Mouse (Mus musculus) lung, adult 18-20 months (tissue): ENCODE results near the gene Gm20388.

Experiments
- DNase-seq, 2 experiments: peaks; one replicate each; pipeline ENCODE4 v3.0.0; 2022; ENCODE audit warnings: mixed read lengths in 2 of 2

The Gm20388 gene

GRCm38 (mm10) chr8:120460375-120460774 lies 549.7 kb downstream of the Gm20388 start:
- DNase-seq, result no peak

GRCm38 (mm10) chr8:120462119-120462551 lies 551.5 kb downstream of the Gm20388 start:
- DNase-seq, result no peak

DNA sequence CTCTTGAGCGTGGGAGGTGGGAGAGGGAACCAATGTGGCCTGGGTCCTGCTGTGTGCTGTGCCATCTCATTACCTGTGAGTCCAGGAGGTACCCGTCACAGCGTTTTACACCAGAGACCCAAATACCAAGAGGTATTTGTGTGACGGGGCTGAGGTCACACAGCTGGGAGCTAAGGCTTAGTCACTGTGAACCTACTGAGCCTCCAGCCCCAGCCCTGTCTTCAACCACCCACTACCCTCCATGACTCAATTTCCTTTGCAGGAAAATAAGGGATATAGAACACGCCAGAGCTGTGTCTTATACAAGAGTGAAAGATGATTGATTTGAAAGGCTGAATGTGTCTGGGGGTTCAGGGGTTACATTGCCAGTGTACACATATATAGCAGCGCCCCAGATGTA lies 552.0 kb downstream of the Gm20388 start:
- DNase-seq, result no peak

DNA sequence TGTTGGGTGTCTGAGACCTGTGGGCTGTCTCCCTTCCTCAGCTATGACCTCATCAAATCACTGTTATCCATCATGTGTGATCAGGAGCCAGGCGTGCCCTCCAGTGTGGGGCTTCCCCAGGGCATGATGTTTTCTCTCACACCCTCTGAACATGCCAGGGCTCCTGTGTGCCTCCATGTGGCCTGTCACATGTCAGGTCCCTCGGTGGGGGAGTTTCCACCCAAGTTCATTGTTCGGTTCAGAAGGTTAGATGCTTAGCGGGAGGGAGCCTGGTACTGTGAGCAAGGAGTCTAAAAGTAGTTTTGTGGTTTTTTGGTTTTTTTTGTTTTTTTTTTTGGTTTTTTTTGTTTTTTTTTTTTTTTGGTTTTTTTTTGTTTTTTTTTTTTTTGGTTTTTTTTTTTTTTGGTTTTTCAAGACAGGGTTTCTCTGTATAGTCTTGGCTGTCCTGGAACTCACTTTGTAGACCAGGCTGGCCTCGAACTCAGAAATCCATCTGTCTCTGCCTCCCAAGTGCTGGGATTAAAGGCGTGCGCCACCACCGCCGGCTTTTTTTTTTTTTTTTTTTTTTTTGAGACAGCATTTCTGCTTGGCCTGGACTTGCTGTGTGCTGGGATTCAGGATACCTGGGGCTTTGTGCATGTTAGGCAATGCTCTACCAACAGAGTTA lies 553.4 kb downstream of the Gm20388 start:
- no peak for DNase-seq

- DNase-seq, result no peak
Observed at GRCm38 (mm10) chr8:120464585-120464937, 553.9 kb downstream of the Gm20388 start.

GRCm38 (mm10) chr8:120465710-120466109 lies 555.1 kb downstream of the Gm20388 start:
- peak; percentile 35 to 54 for DNase-seq

- no peak for DNase-seq
Observed at GRCm38 (mm10) chr8:120466266-120466665, 555.6 kb downstream of the Gm20388 start.

GRCm38 (mm10) chr8:120467598-120467997 lies 557.0 kb downstream of the Gm20388 start:
- no peak for DNase-seq

DNA sequence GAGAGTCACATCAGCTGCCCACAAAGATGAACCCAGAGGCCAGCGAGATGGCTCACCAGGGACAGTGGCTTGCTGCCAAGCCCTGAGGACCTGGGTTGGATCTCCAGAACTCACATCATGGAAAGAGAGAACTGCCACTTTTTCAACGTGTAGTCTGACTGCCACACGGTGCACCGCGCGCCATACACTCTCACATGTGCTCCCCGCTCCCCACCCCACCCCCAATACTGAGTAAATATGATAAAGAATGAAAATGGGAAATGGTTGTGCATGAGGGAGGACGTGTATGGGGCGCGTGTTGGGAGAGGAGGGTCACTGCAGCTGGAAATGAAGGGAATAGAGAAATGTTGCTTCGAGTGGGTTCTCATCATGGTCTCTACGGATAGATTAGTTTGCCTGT lies 559.5 kb downstream of the Gm20388 start:
- no peak for DNase-seq

- DNase-seq, result peak in 1 of 2 experiments; percentile 57
Observed at GRCm38 (mm10) chr8:120471166-120471565, 560.5 kb downstream of the Gm20388 start.

DNA sequence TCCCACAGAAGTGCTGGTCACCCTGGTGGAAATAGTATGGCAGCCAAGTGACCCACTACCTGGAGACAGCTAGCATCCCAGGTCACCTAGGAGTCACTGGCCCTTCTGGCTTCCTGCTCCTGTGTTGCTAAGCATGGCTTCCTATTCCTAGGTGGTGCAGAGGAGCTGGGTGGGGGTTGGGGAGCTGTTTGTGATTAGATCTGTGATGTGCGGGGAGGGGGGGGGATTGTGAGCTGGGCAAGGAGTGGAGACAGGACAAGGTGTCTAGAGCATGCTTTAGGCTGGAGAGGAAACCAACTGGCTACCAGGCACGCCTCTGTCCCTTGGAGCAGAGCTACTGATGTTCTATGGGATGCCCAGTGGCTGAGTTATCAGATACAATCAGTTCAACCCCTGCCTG lies 561.1 kb downstream of the Gm20388 start:
- DNase-seq, result no peak

DNA sequence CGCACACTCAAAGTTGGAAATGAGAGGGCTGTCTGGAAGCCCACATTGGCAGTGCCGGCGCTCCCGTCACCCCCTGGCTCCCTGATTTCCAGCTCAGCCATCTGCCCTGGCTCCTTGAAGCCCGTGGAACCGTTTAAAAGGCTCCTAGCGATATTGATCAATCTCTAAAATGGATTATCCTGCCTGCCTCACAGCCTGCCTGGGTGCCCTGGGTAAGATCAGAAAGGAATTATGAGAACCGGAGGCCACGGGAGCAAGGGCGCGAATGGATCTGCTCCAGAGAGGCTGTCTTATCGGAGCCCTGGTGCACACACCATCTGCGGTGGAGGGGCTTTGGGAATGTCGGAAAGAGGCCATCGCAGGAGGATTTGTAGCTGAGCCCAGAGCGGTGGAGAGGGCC lies 561.6 kb downstream of the Gm20388 start:
- DNase-seq, result no peak

GRCm38 (mm10) chr8:120473729-120474364 lies 563.2 kb downstream of the Gm20388 start:
- peak; percentile 55 to 73 for DNase-seq

- DNase-seq, result no peak
Observed at GRCm38 (mm10) chr8:120474496-120475235, 564.0 kb downstream of the Gm20388 start.

- DNase-seq, result peak; percentile 62 to 76
Observed at GRCm38 (mm10) chr8:120475462-120476201, 565.0 kb downstream of the Gm20388 start.

DNA sequence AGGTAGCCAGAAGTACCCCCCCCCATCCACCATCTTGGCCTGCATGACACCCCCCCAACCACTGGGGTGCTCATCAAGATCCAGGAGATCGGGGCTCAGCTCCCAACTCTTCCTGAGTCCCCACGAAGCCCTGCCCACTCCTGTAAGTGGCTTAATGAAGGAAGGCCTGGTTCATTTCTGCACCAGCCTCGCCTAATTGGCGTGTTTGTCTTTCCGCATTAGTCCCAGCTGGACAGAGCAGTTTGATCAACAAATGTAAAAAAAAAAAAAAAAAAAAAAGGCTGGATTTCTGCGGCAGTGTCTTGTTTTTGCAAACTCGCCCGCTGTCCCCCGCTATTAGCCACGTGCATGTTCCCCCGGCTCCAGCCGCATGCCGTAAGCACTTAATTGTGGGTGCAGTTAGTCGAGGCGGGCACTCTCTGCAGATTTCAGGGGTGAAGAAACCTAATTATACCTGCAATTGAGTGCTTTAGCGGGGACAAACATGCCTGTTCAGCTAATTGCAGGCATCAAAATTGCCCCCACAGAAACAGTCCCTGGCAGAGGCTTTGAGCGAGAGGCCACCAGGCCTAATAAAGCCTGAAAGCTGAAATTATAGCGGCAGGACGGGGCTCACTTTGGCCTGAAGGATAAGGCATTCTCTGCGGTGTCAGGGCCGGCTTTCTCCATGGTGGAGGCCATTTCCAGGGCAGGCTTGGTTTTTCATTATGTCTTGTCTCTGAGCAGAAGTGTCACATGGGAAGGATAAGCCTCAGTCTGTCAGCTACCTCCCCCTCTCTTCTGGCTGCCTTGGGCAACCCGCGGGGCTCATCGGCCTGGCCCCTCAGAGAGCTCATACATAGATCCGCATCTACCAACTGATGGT lies 566.3 kb downstream of the Gm20388 start:
- DNase-seq, result no peak

- no peak for DNase-seq
Observed at GRCm38 (mm10) chr8:120478754-120479153, 568.1 kb downstream of the Gm20388 start.

- no peak for DNase-seq
Observed at GRCm38 (mm10) chr8:120479691-120480090, 569.0 kb downstream of the Gm20388 start.

GRCm38 (mm10) chr8:120482015-120482689 lies 571.5 kb downstream of the Gm20388 start:
- no peak for DNase-seq

DNA sequence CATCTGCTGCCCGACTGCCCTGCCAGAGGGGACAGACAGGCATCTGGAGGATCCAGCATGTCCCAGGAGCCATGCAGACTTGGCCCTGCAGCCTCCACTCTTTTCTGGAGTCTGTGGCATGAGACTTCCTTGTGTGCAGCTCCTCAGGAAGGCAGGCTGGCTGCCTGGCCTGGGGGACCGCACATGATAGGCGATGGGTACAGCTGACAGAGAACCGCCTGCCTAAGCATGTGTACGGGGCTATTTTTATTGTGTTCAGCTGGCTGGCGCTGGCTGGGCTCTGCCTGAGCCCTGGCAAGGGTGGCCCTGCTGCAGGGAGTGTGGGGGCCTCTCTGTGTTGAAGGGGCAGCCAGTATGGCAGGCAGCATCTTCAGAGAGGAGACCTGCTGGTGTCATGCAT lies 573.8 kb downstream of the Gm20388 start:
- no peak for DNase-seq

- DNase-seq, result no peak
Observed at GRCm38 (mm10) chr8:120485116-120485515, 574.5 kb downstream of the Gm20388 start.
